Mouse (Mus musculus): ENCODE data around the gene Mpst. TPM values are rescaled to one million over a fixed set of nuclear protein-coding genes. Genes with fewer than 3 reads are reported as not detected.

The Mpst gene
- polyA plus RNA-seq, 1 experiment from 2014 or later, result 4.4 TPM

DNA sequence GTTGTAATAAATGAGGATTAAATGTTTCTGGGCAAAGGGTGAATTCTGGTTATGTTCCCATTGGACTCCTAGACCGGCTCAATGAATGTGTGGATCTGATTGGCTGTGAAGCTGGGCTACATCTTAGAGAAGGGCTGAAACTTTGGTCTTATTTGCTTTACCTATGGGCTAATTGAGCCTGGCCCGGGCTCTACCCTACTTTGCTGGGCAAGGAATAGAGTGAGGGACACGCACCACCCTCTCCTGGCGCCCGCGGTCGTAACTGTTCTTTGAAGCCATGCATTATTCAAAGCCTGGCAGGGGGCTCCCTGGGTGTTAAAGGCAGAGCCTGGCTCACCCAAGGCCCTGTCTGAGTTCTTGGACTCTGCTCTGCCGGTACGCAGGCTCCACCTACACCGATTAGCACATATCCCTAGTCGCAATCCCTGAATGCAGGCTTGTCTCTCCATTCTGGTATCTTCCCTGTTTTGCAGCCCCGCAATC lies 3.4 kb downstream of the Mpst start:
- Histone ChIP-seq H3K9ac (replicated peaks; ENCODE audit: low read depth, low read length) (no peak overlapping the region), H3K4me2 (replicated peaks; ENCODE audit: low read depth, low read length) (peak overlapping the region; percentile 44), H3K27me3 (ENCODE audit: control insufficient read depth, insufficient read depth, low read length) (peaks cover 16% of the 10 kb centered on the region; the same call in 1 of the 2 replicates), H3K4me3 (ENCODE audit: low read depth, low read length) (peak overlapping the region; percentile 17), H3K9me3 (ENCODE audit: control insufficient read depth, low read depth, low read length) (no peaks in the 10 kb centered on the region), H3K27ac (ENCODE audit: low read length) (no peak overlapping the region), H3K4me1 (ENCODE audit: control insufficient read depth, insufficient read depth, low read length) (peaks cover 20% of the 10 kb centered on the region; the same call in 1 of the 2 replicates), H3K36me3 (ENCODE audit: control insufficient read depth, insufficient read depth, low read length) (no peaks in the 10 kb centered on the region; the same call in 1 of the 2 replicates)
- no peak for ATAC-seq (ENCODE audit: insufficient number of reproducible peaks, insufficient read depth, low FRiP score, low read depth)
- 17% methylated on average over 12 of the region's 12 CpGs for WGBS

DNA sequence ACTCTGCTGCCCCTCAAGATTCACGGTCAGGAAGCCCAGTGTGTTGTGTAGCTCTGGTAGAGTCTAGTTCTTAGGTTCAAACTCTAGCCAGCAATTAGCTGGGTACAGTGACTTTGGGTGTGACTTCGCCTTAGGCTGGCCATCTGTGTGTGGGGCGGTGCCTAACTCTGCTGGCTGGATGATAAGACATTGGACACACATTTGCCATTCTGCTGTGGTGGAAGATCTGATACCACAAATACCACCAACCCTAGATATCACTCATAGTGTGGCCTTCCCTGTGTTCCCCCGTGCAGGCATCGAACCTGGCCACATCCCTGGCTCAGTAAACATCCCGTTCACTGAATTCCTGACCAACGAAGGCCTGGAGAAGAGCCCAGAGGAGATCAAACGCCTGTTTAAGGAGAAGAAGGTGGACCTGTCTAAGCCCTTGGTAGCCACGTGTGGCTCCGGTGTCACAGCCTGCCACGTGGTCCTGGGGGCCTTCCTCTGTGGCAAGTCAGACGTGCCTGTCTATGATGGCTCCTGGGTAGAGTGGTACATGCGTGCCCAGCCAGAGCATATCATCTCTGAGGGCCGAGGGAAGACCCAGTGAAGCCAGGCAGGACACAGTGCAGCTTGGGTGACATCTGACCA lies 7.0 kb downstream of the Mpst start:
- Histone ChIP-seq H3K9ac (replicated peaks; ENCODE audit: low read depth, low read length) (no peak overlapping the region), H3K4me3 (ENCODE audit: low read depth, low read length) (no peak overlapping the region), H3K36me3 (ENCODE audit: control insufficient read depth, insufficient read depth, low read length) (no peaks in the 10 kb centered on the region; the same call in 1 of the 2 replicates), H3K27me3 (ENCODE audit: control insufficient read depth, insufficient read depth, low read length) (peaks cover 16% of the 10 kb centered on the region; the same call in 1 of the 2 replicates), H3K4me1 (ENCODE audit: control insufficient read depth, insufficient read depth, low read length) (peaks cover 8% of the 10 kb centered on the region; the same call in 1 of the 2 replicates), H3K9me3 (ENCODE audit: control insufficient read depth, low read depth, low read length) (no peaks in the 10 kb centered on the region), H3K27ac (ENCODE audit: low read length) (no peak overlapping the region), H3K4me2 (replicated peaks; ENCODE audit: low read depth, low read length) (no peak overlapping the region)
- peak; percentile 39; the same call in 1 of the 2 replicates for ATAC-seq (ENCODE audit: insufficient number of reproducible peaks, insufficient read depth, low FRiP score, low read depth)
- WGBS, result 83% methylated on average over 14 of the region's 14 CpGs

DNA sequence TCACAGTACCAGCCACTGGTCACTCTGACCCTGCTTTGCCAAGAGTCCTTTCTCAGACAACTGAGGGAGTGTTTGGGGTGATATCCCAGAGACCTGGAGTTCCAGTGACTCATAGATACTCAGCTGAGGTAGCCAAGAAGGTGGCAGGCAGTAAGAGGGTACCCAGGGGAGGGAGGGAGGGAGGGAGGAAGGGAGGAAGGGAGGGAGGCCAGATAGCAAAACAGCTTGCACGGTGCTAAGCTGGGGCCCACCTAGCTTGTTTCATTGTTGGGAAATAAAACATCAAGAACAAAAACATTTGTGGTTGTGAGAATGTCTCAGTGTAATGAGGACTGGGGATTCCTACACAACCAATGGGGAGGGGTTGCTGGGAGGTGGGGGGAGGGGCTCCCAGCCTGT lies 7.5 kb downstream of the Mpst start:
- no peak overlapping the region for H3K27ac ChIP-seq (ENCODE audit: low read length)
- WGBS, result 61% methylated on average over 1 of the region's 1 CpGs
- no peaks in the 10 kb centered on the region; the same call in 1 of the 2 replicates for H3K36me3 ChIP-seq (ENCODE audit: control insufficient read depth, insufficient read depth, low read length)
- H3K27me3 ChIP-seq (ENCODE audit: control insufficient read depth, insufficient read depth, low read length), result peaks cover 16% of the 10 kb centered on the region; the same call in 1 of the 2 replicates
- H3K4me1 ChIP-seq (ENCODE audit: control insufficient read depth, insufficient read depth, low read length), result peaks cover 8% of the 10 kb centered on the region; the same call in 1 of the 2 replicates
- H3K4me3 ChIP-seq (ENCODE audit: low read depth, low read length), result no peak overlapping the region
- no peak overlapping the region for H3K9ac ChIP-seq (replicated peaks; ENCODE audit: low read depth, low read length)
- ATAC-seq (ENCODE audit: insufficient number of reproducible peaks, insufficient read depth, low FRiP score, low read depth), result no peak
- H3K4me2 ChIP-seq (replicated peaks; ENCODE audit: low read depth, low read length), result no peak overlapping the region
- H3K9me3 ChIP-seq (ENCODE audit: control insufficient read depth, low read depth, low read length), result no peaks in the 10 kb centered on the region

DNA sequence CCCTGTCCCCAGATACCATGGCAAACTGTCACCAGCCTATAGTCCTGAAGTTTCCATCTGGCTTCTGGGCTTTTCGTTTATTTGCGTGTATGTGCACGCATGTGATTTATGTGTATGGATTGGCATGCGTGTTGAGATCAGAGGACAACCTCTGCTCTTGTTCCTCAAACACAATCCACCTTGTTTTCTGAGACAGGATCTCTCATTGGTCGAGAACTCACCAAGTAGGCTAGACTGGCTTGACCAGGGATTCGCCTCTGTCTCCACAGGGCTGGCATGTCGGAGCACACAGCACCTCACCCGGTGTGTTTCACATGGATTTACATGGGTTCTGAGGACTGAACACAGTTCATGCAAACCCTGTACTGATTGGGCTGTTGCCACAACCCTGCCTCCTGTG lies 7.9 kb downstream of the Mpst start:
- H3K4me2 ChIP-seq (replicated peaks; ENCODE audit: low read depth, low read length), result no peak overlapping the region
- ATAC-seq (ENCODE audit: insufficient number of reproducible peaks, insufficient read depth, low FRiP score, low read depth), result no peak
- H3K4me1 ChIP-seq (ENCODE audit: control insufficient read depth, insufficient read depth, low read length), result peaks cover 8% of the 10 kb centered on the region; the same call in 1 of the 2 replicates
- no peaks in the 10 kb centered on the region; the same call in 1 of the 2 replicates for H3K36me3 ChIP-seq (ENCODE audit: control insufficient read depth, insufficient read depth, low read length)
- no peaks in the 10 kb centered on the region for H3K9me3 ChIP-seq (ENCODE audit: control insufficient read depth, low read depth, low read length)
- peaks cover 16% of the 10 kb centered on the region; the same call in 1 of the 2 replicates for H3K27me3 ChIP-seq (ENCODE audit: control insufficient read depth, insufficient read depth, low read length)
- H3K27ac ChIP-seq (ENCODE audit: low read length), result no peak overlapping the region
- 87% methylated on average over 8 of the region's 8 CpGs for whole genome bisulfite sequencing
- H3K4me3 ChIP-seq (ENCODE audit: low read depth, low read length), result no peak overlapping the region
- no peak overlapping the region for H3K9ac ChIP-seq (replicated peaks; ENCODE audit: low read depth, low read length)

DNA sequence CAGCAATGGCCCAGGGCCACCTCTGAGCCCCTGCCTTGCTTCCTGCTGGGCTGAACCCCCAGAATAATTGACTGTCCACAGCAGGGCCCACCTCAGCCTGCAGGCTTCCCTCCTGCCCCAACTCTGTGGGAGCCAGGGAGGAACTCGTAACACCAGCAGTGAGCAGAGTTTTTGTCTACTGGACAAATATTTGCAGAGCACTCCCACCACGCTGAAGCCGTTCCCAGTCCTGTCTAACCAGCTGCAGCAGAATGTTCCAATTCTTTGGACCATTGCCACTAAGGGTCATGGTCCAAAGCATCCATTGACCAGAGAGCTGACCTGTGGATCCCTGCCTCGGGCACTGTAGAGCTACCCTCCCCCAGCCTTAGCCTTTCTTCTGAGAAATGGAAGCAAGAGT lies 10.7 kb downstream of the Mpst start:
- Histone ChIP-seq H3K36me3 (ENCODE audit: control insufficient read depth, insufficient read depth, low read length) (no peaks in the 10 kb centered on the region; the same call in 1 of the 2 replicates), H3K4me1 (ENCODE audit: control insufficient read depth, insufficient read depth, low read length) (no peaks in the 10 kb centered on the region; the same call in 1 of the 2 replicates), H3K27me3 (ENCODE audit: control insufficient read depth, insufficient read depth, low read length) (no peaks in the 10 kb centered on the region), H3K9ac (replicated peaks; ENCODE audit: low read depth, low read length) (no peak overlapping the region), H3K9me3 (ENCODE audit: control insufficient read depth, low read depth, low read length) (no peaks in the 10 kb centered on the region), H3K27ac (ENCODE audit: low read length) (peak overlapping the region; percentile 62), H3K4me2 (replicated peaks; ENCODE audit: low read depth, low read length) (no peak overlapping the region), H3K4me3 (ENCODE audit: low read depth, low read length) (no peak overlapping the region)
- peak; percentile 77 for ATAC-seq (ENCODE audit: insufficient number of reproducible peaks, insufficient read depth, low FRiP score, low read depth)
- WGBS, result 22% methylated on average over 4 of the region's 4 CpGs

DNA sequence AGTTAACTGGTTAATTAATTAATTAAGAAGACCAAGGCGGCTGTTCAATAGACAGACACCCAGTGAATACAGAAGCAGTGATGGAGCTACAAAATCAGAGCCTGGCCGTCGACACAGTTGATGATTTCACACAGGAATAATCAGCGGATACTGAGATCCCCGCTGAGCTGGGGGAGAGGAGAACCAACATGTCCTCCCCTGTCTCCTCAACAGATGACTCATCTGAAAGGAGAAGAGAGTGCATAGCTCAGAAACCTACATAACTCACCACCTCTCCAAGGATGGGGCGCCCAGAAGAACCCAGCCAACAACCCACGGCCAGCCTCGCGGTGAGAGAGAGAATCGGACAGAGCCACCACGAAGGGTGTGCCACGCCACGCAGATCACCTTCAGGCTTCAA lies 14.2 kb downstream of the Mpst start:
- WGBS, result 83% methylated on average over 13 of the region's 13 CpGs
- Histone ChIP-seq H3K9me3 (ENCODE audit: control insufficient read depth, low read depth, low read length) (no peaks in the 10 kb centered on the region), H3K36me3 (ENCODE audit: control insufficient read depth, insufficient read depth, low read length) (no peaks in the 10 kb centered on the region), H3K4me2 (replicated peaks; ENCODE audit: low read depth, low read length) (no peak overlapping the region), H3K9ac (replicated peaks; ENCODE audit: low read depth, low read length) (no peak overlapping the region), H3K4me1 (ENCODE audit: control insufficient read depth, insufficient read depth, low read length) (peaks cover 3% of the 10 kb centered on the region; the same call in 1 of the 2 replicates), H3K4me3 (ENCODE audit: low read depth, low read length) (no peak overlapping the region), H3K27me3 (ENCODE audit: control insufficient read depth, insufficient read depth, low read length) (no peaks in the 10 kb centered on the region), H3K27ac (ENCODE audit: low read length) (no peak overlapping the region)
- no peak for ATAC-seq (ENCODE audit: insufficient number of reproducible peaks, insufficient read depth, low FRiP score, low read depth)

DNA sequence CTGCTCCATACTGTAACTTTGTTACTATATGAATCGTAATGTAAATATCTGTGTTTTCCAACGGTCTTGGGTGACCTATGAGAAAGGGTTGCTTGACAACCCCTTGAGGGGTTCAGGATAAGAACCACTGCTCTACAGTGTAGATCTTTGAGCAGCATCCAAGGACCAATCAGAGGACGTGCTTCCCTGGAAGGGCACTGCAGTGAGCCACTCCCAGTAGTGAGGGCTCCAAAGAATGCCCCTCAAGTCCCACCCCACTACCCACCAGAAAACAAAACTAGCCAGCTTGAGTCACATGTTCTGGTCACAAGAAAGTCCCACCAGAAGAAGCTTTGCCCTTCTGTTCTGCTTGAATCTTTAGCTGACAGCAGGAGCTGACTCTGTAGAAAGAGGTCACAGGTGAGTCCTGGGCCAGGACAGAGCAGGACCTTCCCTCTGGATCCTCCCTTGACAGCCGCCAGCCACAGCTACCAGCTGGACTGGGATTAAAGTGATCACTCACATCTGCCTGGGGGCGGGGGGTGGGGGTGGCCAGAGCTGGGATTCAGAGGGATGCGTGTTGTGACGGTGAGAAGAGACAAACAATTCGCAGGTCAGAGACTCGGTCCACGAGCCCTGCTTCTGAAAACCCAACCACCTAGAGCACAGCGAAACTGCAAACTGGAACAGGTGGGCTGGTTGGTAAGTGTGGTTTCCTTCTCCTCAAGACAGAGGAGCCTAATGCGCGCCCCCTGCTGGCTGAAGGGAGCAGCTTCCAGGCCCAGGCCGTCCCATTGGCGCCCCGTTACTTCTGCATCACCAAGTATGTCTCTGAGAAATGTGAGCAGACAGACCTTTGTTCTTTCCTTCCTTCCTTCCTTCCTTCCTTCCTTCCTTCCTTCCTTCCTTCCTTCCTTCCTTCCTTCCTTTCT lies 16.1 kb downstream of the Mpst start:
- 0 out of 2 replicates have a peak overlapping the region, but pooled peaks have one; percentile 19 for H3K4me2 ChIP-seq (replicated peaks; ENCODE audit: low read depth, low read length)
- no peaks in the 10 kb centered on the region for H3K9me3 ChIP-seq (ENCODE audit: control insufficient read depth, low read depth, low read length)
- 15% methylated on average over 16 of the region's 16 CpGs for WGBS
- no peaks in the 10 kb centered on the region for H3K36me3 ChIP-seq (ENCODE audit: control insufficient read depth, insufficient read depth, low read length)
- H3K27ac ChIP-seq (ENCODE audit: low read length), result no peak overlapping the region
- H3K27me3 ChIP-seq (ENCODE audit: control insufficient read depth, insufficient read depth, low read length), result no peaks in the 10 kb centered on the region
- no peak overlapping the region for H3K9ac ChIP-seq (replicated peaks; ENCODE audit: low read depth, low read length)
- 0 out of 2 replicates have a peak, but pooled peaks cover 3% of the 10 kb centered on the region for H3K4me1 ChIP-seq (ENCODE audit: control insufficient read depth, insufficient read depth, low read length)
- ATAC-seq (ENCODE audit: insufficient number of reproducible peaks, insufficient read depth, low FRiP score, low read depth), result peak; percentile 43; the same call in 1 of the 2 replicates
- no peak overlapping the region for H3K4me3 ChIP-seq (ENCODE audit: low read depth, low read length)

DNA sequence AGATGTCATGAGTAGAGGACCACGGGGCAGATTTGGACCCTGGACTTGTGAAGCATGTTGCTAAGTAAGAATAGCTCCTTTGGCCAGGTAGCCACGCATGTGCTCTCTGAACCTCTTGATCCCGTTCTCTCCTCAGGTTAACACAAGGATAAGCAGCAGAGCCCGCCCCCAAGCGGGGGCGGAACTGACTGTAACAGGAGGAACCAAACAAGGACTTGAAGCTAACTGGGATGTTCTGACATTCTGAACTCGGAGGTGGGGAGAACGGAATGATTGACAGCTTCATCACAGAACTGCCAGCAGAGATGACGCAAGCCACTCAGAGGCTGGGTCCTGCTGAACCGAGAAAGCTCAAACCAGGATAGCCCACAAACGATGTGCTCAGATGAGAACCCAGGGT lies 18.3 kb downstream of the Mpst start:
- H3K9me3 ChIP-seq (ENCODE audit: control insufficient read depth, low read depth, low read length), result no peaks in the 10 kb centered on the region
- H3K4me3 ChIP-seq (ENCODE audit: low read depth, low read length), result no peak overlapping the region
- no peak overlapping the region for H3K4me2 ChIP-seq (replicated peaks; ENCODE audit: low read depth, low read length)
- H3K36me3 ChIP-seq (ENCODE audit: control insufficient read depth, insufficient read depth, low read length), result no peaks in the 10 kb centered on the region
- WGBS, result 14% methylated on average over 11 of the region's 11 CpGs
- peaks cover 7% of the 10 kb centered on the region for H3K4me1 ChIP-seq (ENCODE audit: control insufficient read depth, insufficient read depth, low read length)
- no peaks in the 10 kb centered on the region for H3K27me3 ChIP-seq (ENCODE audit: control insufficient read depth, insufficient read depth, low read length)
- H3K27ac ChIP-seq (ENCODE audit: low read length), result no peak overlapping the region
- no peak for ATAC-seq (ENCODE audit: insufficient number of reproducible peaks, insufficient read depth, low FRiP score, low read depth)
- H3K9ac ChIP-seq (replicated peaks; ENCODE audit: low read depth, low read length), result no peak overlapping the region

All from stomach, embryonic 14.5 days (tissue).